Mouse (Mus musculus): ENCODE results near the gene Zbtb38. TPM values are rescaled to one million over a fixed set of nuclear protein-coding genes. Genes with fewer than 3 reads are reported as not detected.
A peak's percentile ranks its signal among the peaks of the same experiment; 100 is the strongest.

Gene Zbtb38
- polyA plus RNA-seq, 1 experiment: 23.8 TPM

GRCm38 (mm10) chr9:96766078-96766477 lies 13.4 kb upstream of the Zbtb38 start:
- no peak overlapping the region for H3K4me3 ChIP-seq (ENCODE audit: low read depth, low read length)

DNA sequence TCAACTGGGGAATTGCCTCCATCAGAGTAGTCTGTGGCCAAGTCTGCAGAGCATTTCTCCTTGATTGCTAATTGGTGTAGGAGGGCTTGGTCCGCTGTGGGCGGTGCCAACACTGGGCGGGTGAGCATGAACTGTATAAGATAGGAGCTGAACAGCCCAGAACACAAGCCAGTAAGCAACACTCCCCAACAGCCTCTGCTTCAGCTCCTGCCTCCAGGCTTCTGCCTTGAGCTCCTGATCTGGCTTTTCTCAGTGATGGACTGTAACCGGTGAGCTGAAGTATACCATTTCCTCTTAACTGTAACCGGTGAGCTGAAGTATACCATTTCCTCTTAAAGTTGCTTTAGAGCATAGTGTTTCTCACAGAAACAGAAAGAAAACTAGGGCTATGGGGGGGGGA lies 12.8 kb upstream of the Zbtb38 start:
- H3K27ac ChIP-seq (ENCODE audit: insufficient read depth, low read length): no peak overlapping the region
- H3K27me3 ChIP-seq (ENCODE audit: control insufficient read depth, insufficient read depth, low read length, poor library complexity, severe bottlenecking): peaks cover 2% of the 10 kb centered on the region; the same call in 1 of the 2 replicates
- H3K4me1 ChIP-seq (ENCODE audit: control insufficient read depth, insufficient read depth, low read length): peaks cover 3% of the 10 kb centered on the region
- TF ChIP-seq POLR2A (IDR thresholded peaks at IDR 0.05; ENCODE audit: insufficient read depth, low read length): no peak
- TF ChIP-seq CTCF (IDR thresholded peaks at IDR 0.05; ENCODE audit: low read depth, low read length): no peak
- TF ChIP-seq EP300 (IDR thresholded peaks at IDR 0.05; ENCODE audit: insufficient read depth, low read depth, low read length): no peak
- no peaks in the 10 kb centered on the region for H3K36me3 ChIP-seq (ENCODE audit: control insufficient read depth, insufficient read depth, low read length, poor library complexity, severe bottlenecking)
- H3K4me3 ChIP-seq (ENCODE audit: low read depth, low read length): no peak overlapping the region
- no peak overlapping the region for H3K9ac ChIP-seq (ENCODE audit: low read depth, poor library complexity, severe bottlenecking)
- H3K9me3 ChIP-seq (replicated peaks; ENCODE audit: control insufficient read depth, insufficient read depth, low read length, poor library complexity, severe bottlenecking): no peaks in the 10 kb centered on the region

More at GRCm38 (mm10) chr9:96766078-96766477, 13.4 kb upstream of the Zbtb38 start:
- peaks cover 3% of the 10 kb centered on the region for H3K4me1 ChIP-seq (ENCODE audit: control insufficient read depth, insufficient read depth, low read length)
- no peak overlapping the region for H3K27ac ChIP-seq (ENCODE audit: insufficient read depth, low read length)
- H3K36me3 ChIP-seq (ENCODE audit: control insufficient read depth, insufficient read depth, low read length, poor library complexity, severe bottlenecking): no peaks in the 10 kb centered on the region
- no peak overlapping the region for H3K9ac ChIP-seq (ENCODE audit: low read depth, poor library complexity, severe bottlenecking)
- peaks cover 2% of the 10 kb centered on the region; the same call in 1 of the 2 replicates for H3K27me3 ChIP-seq (ENCODE audit: control insufficient read depth, insufficient read depth, low read length, poor library complexity, severe bottlenecking)
- H3K9me3 ChIP-seq (replicated peaks; ENCODE audit: control insufficient read depth, insufficient read depth, low read length, poor library complexity, severe bottlenecking): no peaks in the 10 kb centered on the region
- TF ChIP-seq POLR2A (IDR thresholded peaks at IDR 0.05; ENCODE audit: insufficient read depth, low read length): no peak
- no peak for TF ChIP-seq CTCF (IDR thresholded peaks at IDR 0.05; ENCODE audit: low read depth, low read length)
- TF ChIP-seq EP300 (IDR thresholded peaks at IDR 0.05; ENCODE audit: insufficient read depth, low read depth, low read length): no peak

DNA sequence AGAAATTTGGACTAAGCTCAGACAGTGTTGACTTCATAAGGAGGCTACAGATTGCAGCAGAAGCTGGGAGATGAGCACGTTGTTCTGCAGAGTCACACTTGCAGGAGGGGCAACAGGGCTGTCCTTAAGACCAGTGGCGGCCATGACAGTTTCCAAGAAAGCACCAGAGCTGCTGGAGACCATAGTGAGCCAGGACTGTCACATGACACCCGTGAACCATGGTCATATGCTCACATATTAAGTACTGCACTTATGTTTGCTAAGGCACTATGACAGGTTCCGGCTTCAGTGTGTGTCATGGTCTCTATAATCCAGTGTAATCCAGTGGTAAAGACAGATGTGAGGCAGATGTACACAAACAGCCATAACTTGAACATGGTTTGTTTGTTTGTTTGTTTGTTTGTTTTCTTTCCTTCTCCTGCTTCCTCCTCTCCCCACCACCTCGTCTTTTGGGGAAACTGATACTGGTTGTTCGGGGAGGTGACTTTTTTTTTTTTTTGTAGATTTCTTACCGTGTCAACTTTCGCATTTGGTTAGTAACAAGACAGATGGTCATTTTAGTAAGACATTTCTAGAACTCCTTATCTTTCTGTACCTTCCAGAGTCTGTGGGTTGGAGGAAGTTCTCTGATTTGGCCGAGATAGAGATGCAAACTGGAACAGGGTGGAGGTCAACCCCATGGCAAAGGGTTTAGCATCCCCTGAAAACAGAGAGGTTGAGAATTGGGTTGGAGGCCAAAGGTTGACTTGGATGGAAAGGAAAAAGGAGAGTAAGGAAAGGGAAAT lies 11.4 kb upstream of the Zbtb38 start:
- no peaks in the 10 kb centered on the region for H3K9me3 ChIP-seq (replicated peaks; ENCODE audit: control insufficient read depth, insufficient read depth, low read length, poor library complexity, severe bottlenecking)
- H3K4me3 ChIP-seq (ENCODE audit: low read depth, low read length): no peak overlapping the region
- peaks cover 2% of the 10 kb centered on the region; the same call in 1 of the 2 replicates for H3K27me3 ChIP-seq (ENCODE audit: control insufficient read depth, insufficient read depth, low read length, poor library complexity, severe bottlenecking)
- peaks cover 3% of the 10 kb centered on the region for H3K4me1 ChIP-seq (ENCODE audit: control insufficient read depth, insufficient read depth, low read length)
- TF ChIP-seq EP300 (IDR thresholded peaks at IDR 0.05; ENCODE audit: insufficient read depth, low read depth, low read length): no peak
- no peak for TF ChIP-seq POLR2A (IDR thresholded peaks at IDR 0.05; ENCODE audit: insufficient read depth, low read length)
- no peak for TF ChIP-seq CTCF (IDR thresholded peaks at IDR 0.05; ENCODE audit: low read depth, low read length)
- no peak overlapping the region for H3K9ac ChIP-seq (ENCODE audit: low read depth, poor library complexity, severe bottlenecking)
- no peak overlapping the region for H3K27ac ChIP-seq (ENCODE audit: insufficient read depth, low read length)
- no peaks in the 10 kb centered on the region for H3K36me3 ChIP-seq (ENCODE audit: control insufficient read depth, insufficient read depth, low read length, poor library complexity, severe bottlenecking)

DNA sequence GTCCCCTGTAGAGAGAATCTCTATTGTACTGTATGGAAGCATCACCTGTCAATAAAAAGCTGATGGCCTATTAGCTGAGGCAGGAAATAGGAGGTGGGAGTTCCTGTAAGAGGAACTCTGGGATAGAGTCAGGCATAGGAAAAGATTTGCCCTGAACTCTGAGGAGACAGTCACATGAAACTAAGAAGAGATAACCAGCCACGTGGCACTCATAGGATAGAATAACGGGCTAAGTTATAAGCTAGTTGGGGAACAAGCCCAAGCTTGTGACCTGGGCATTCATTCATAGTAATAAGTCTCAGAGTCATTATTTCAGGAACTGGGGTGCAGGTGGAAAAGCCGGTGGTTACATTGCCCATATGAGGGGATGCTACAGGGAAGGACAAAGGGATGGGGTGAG lies 10.4 kb upstream of the Zbtb38 start:
- H3K27me3 ChIP-seq (ENCODE audit: control insufficient read depth, insufficient read depth, low read length, poor library complexity, severe bottlenecking): peaks cover 2% of the 10 kb centered on the region; the same call in 1 of the 2 replicates
- H3K4me3 ChIP-seq (ENCODE audit: low read depth, low read length): no peak overlapping the region
- H3K4me1 ChIP-seq (ENCODE audit: control insufficient read depth, insufficient read depth, low read length): peaks cover 3% of the 10 kb centered on the region
- H3K36me3 ChIP-seq (ENCODE audit: control insufficient read depth, insufficient read depth, low read length, poor library complexity, severe bottlenecking): no peaks in the 10 kb centered on the region
- H3K9ac ChIP-seq (ENCODE audit: low read depth, poor library complexity, severe bottlenecking): no peak overlapping the region
- no peak overlapping the region for H3K27ac ChIP-seq (ENCODE audit: insufficient read depth, low read length)
- H3K9me3 ChIP-seq (replicated peaks; ENCODE audit: control insufficient read depth, insufficient read depth, low read length, poor library complexity, severe bottlenecking): no peaks in the 10 kb centered on the region
- TF ChIP-seq CTCF (IDR thresholded peaks at IDR 0.05; ENCODE audit: low read depth, low read length) (no peak), EP300 (IDR thresholded peaks at IDR 0.05; ENCODE audit: insufficient read depth, low read depth, low read length) (no peak), POLR2A (IDR thresholded peaks at IDR 0.05; ENCODE audit: insufficient read depth, low read length) (no peak)

DNA sequence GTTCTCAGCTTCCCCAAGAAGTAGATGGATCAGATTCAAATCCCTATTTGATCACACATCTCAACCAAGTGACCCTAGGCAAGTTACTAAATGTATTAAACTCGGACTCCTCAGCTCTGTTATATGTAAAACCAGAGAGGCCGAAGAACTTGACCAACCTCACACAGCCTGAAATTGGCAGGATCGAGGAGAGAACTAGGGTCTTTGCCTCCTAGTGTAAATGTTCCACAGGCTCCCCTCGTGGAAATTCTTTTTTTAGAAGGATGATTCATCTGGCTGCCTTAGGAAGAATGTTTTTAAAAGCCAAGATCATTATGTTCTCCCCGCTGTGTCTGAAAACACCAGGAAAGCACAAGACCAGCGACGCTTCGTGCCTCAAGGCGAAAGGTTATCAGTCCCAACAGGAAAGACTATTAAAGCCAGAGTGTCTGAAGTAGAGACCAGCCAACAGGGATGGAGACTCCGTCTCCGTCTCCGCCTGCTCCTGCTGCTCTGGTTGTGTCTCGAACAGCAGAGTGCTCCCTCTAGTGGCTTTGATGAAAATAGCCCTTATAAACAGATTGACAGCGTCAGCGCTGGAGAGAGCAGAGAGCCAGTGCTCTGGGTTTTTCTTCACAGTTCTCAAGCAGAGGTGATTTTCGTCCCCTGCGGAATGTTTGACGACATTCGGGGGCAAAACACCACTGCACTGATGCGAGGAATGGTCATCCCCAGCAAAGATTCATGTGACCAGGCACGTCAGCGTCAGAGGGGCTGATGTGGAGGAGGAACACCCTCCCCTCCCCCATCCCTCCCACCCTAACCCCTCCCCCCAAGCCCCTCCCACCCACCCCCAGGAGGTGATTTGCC lies 6.3 kb upstream of the Zbtb38 start:
- H3K27me3 ChIP-seq (ENCODE audit: control insufficient read depth, insufficient read depth, low read length, poor library complexity, severe bottlenecking): no peaks in the 10 kb centered on the region
- TF ChIP-seq CTCF (IDR thresholded peaks at IDR 0.05; ENCODE audit: low read depth, low read length) (peak; percentile 87), POLR2A (IDR thresholded peaks at IDR 0.05; ENCODE audit: insufficient read depth, low read length) (no peak), EP300 (IDR thresholded peaks at IDR 0.05; ENCODE audit: insufficient read depth, low read depth, low read length) (0 out of 2 replicates have a peak, but pooled peaks have one; percentile 12)
- H3K9ac ChIP-seq (ENCODE audit: low read depth, poor library complexity, severe bottlenecking): peak overlapping the region; percentile 5; the same call in 1 of the 2 replicates
- no peaks in the 10 kb centered on the region for H3K9me3 ChIP-seq (replicated peaks; ENCODE audit: control insufficient read depth, insufficient read depth, low read length, poor library complexity, severe bottlenecking)
- H3K36me3 ChIP-seq (ENCODE audit: control insufficient read depth, insufficient read depth, low read length, poor library complexity, severe bottlenecking): no peaks in the 10 kb centered on the region
- peaks cover 2% of the 10 kb centered on the region for H3K4me1 ChIP-seq (ENCODE audit: control insufficient read depth, insufficient read depth, low read length)
- H3K27ac ChIP-seq (ENCODE audit: insufficient read depth, low read length): peak overlapping the region; percentile 54
- peak overlapping the region; percentile 73 for H3K4me3 ChIP-seq (ENCODE audit: low read depth, low read length)

Data from ES-Bruce4 (cell line).